Mouse (Mus musculus) heart, adult 2 months (tissue): ENCODE measurements around the gene Tcte1. TPM values are rescaled to one million over a fixed set of nuclear protein-coding genes. Genes with fewer than 3 reads are reported as not detected.
A peak's percentile ranks its signal among the peaks of the same experiment; 100 is the strongest.

Experiments used
- DNase-seq, 2 experiments: peaks; one replicate each; pipeline ENCODE4 v3.0.0; 2021
- H3K27ac ChIP-seq: fragments of 200-600 bp; 2 replicates; pipeline ENCODE4 v1.8.1; 2022
- H3K27me3 ChIP-seq: fragments of 200-500 bp; 2 replicates; pipeline ENCODE4 v1.6.1; 2012; ENCODE audit warnings: mild to moderate bottlenecking, low read length, inconsistent platforms, mixed read lengths; ENCODE audit not compliant: control insufficient read depth, insufficient read depth
- H3K36me3 ChIP-seq: fragments of 200-500 bp; 2 replicates; pipeline ENCODE4 v1.6.1; 2012; ENCODE audit warnings: low read length, inconsistent platforms; ENCODE audit not compliant: control insufficient read depth, insufficient read depth
- H3K4me1 ChIP-seq: fragments of 200-500 bp; 2 replicates; pipeline ENCODE4 v1.6.1; 2011; ENCODE audit warnings: low read length; ENCODE audit not compliant: control insufficient read depth, insufficient read depth
- H3K4me3 ChIP-seq: fragments of 200-600 bp; 2 replicates; pipeline ENCODE4 v1.8.1; 2022
- H3K79me2 ChIP-seq: fragments of 200-500 bp; replicated peaks from 2 replicates; pipeline ENCODE4 v1.6.1; 2012; ENCODE audit warnings: mild to moderate bottlenecking, inconsistent platforms, low read length, moderate library complexity, mixed read lengths; ENCODE audit not compliant: control insufficient read depth, insufficient read depth
- H3K9ac ChIP-seq: fragments of 200-500 bp; 2 replicates; pipeline ENCODE4 v1.6.1; 2012; ENCODE audit warnings: low read depth, mild to moderate bottlenecking, control low read depth, inconsistent platforms, low read length, mixed read lengths
- CTCF ChIP-seq: fragments of 200-600 bp; IDR thresholded peaks from 2 replicates; pipeline ENCODE4 v1.8.1; 2022; ENCODE audit warnings: antibody characterized with exemption, mild to moderate bottlenecking, moderate library complexity
- EP300 ChIP-seq: fragments of 200-500 bp; IDR thresholded peaks from 2 replicates; pipeline ENCODE4 v1.6.1; 2011; ENCODE audit warnings: low read depth, low read length, control low read depth; ENCODE audit not compliant: insufficient read depth
- POLR2A ChIP-seq: fragments of 200-500 bp; IDR thresholded peaks from 2 replicates; pipeline ENCODE4 v1.6.1; 2011; ENCODE audit warnings: mild to moderate bottlenecking, low read depth, low read length, control low read depth; ENCODE audit not compliant: insufficient read depth
- WGBS: fragments of 180-500 bp; shearing (Covaris S2); methylation state at CpG from one replicate; pipeline ENCODE4 v1.1.7; 2018; 5-methylcytosine and 5-hydroxymethylcytosine counted together
- intact Hi-C: fragments of 180-260 bp; cut with DNase I; formaldehyde crosslinking; loops from one replicate; pipeline ENCODE4 v1.15.1; 2025
- polyA plus RNA-seq: library from polyadenylated mRNA; depleted of rRNA; stranded (reverse); fragments of >200 nt; gene quantifications from 2 replicates; pipeline ENCODE4 v1.2.3, GENCODE M21; 2012
- total RNA-seq, 2 experiments: library from RNA; stranded (reverse); gene quantifications; 2 replicates each; pipeline ENCODE4 v1.2.3; 2021

The Tcte1 gene
- total and polyA plus RNA-seq, 3 experiments: 0.90 TPM; not detected in 2

DNA sequence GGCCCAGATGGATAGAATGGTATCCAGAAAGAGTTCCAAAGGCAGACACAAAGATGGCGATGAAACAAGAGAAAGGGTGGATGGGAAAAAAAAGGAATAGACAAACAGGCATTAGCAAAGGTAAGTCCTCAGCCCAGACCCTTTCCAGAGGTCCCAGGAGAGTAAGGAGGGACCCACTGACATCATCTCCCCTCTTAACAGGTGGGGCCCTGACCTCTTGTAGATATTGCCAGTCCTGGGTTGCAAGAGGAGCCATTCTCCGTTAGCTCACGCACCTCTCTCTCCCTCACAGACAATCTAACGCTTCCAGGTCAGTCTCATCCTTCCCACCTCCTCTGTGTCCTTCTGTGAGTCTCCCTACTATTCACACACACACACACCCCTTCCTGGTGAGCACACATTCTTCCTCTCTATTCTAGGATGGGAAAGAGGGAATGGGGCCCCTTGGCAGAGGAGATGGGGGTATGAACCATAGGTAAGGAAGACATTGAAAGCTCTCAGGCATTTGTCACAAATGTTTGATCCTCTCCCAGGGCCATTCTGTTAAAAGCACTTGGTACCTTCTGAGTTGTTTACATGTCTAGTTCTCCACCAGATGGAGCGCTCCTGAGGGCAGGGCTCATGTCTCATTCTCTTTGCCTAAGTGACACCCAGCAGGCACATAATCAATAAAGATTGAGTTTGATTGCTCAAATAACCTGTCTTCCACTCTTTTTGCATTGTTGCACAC lies 24.4 kb downstream of the Tcte1 start:
- peaks cover 28% of the 10 kb centered on the region for H3K27me3 ChIP-seq
- DNase-seq: no peak
- TF ChIP-seq EP300 (no peak), POLR2A (no peak), CTCF (no peak)
- H3K4me1 ChIP-seq: peaks cover 2% of the 10 kb centered on the region; the same call in 1 of the 2 replicates
- no peaks in the 10 kb centered on the region for H3K79me2 ChIP-seq
- WGBS: 82% methylated on average over 5 of the region's 5 CpGs
- H3K9ac ChIP-seq: no peak overlapping the region
- no peaks in the 10 kb centered on the region for H3K36me3 ChIP-seq
- no peak overlapping the region for H3K27ac ChIP-seq
- no peak overlapping the region for H3K4me3 ChIP-seq
- intact Hi-C loops: no loop called here

DNA sequence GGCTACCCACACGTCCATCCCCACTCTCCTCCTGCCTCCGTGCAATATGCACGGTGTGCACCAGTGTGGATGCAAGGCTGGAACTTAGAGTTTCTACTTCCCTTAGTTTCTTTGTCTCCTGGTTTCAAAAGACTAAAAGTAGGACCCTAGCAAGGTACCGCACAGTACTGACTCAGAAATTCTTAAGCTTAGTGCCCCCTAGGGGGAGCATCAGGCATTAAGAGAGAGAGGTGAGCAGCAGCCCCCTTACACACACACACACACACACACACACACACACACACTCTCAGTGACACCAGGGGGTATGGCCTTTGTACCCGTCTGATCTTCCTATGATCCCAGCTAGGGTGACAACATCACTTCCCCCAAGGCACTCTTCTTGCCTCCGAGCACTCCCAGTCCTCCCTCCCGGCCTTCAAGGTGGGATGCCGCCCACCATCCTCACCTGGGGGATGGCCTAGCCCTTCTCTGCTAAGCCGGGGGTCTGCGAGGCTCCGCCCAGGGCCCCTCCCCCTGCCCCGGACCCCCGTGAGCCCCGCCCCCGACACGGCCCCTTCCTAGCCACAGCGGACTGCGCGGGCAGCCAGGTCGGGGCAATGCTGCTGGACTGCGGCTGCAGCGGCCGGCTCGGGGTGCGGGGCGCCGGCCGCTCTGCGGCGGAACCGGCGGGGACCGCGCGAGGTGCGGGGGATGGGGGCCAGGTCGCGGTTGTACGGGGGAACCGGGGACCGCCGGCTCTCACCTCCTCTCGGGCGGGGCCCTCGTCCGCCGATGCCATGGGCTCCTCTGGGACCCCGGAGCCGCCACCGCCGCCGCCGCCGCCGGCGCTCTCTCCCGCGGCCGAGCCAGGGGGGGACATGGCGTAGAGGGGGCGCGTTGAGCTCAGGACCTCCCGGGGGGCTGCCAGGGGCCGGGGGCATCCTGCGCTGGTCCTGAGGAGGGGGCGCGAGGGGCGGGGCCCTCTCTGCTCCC lies 25.6 kb downstream of the Tcte1 start:
- Histone ChIP-seq H3K4me3 (peak overlapping the region; percentile 46), H3K9ac (peak overlapping the region; percentile 31; the same call in 1 of the 2 replicates), H3K79me2 (no peaks in the 10 kb centered on the region), H3K4me1 (peaks cover 2% of the 10 kb centered on the region; the same call in 1 of the 2 replicates), H3K27me3 (peaks cover 27% of the 10 kb centered on the region), H3K27ac (no peak overlapping the region), H3K36me3 (no peaks in the 10 kb centered on the region)
- TF ChIP-seq CTCF: peak; percentile 26
- no peak for TF ChIP-seq POLR2A
- intact Hi-C loops: no loop called here
- DNase-seq: no peak
- 5% methylated on average over 52 of the region's 68 CpGs for WGBS

DNA sequence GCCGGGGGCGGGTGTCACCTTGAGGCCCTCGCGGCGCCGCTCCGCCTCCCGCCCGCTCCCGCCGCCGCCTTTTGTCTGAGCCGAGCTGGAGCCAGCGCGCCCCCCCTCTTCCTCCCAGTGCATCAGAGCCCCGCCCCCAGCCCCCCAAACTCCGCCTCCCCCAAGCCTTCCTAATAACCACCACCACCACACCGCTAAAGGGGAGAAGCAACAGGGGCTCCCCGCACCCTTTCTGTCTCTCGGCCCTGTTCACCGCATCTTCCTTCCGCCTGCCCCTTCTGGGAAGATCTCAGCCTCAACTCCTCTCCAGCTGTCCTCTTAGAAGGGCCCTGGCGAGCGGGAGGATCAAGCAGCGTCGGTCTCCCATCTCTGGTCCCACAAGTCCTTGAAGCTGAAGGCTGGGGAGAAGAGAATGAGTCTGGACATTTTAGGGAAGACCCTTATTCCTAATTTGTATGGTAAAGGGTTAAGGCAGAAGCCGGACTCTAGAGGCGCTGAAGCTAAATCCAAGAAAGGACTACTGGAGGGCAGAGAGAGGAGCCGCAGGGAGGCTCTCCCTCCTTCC lies 26.5 kb downstream of the Tcte1 start, which contains the start of gene Tmem151b:
TSS of gene Tmem151b (minus strand) at position 61 of the 565 bp plus-strand sequence.
- DNase-seq: no peak
- Histone ChIP-seq H3K79me2 (no peaks in the 10 kb centered on the region), H3K27me3 (peaks cover 24% of the 10 kb centered on the region), H3K4me3 (peak within 1 kb of the TSS; percentile 46), H3K27ac (no peak within 1 kb of the TSS), H3K9ac (peak within 1 kb of the TSS; percentile 31; the same call in 1 of the 2 replicates), H3K4me1 (peaks cover 2% of the 10 kb centered on the region; the same call in 1 of the 2 replicates), H3K36me3 (no peaks in the 10 kb centered on the region)
- WGBS: 2% methylated on average over 28 of the region's 29 CpGs
- intact Hi-C loops: no loop called here
- TF ChIP-seq CTCF (no peak), POLR2A (no peak), EP300 (no peak)

DNA sequence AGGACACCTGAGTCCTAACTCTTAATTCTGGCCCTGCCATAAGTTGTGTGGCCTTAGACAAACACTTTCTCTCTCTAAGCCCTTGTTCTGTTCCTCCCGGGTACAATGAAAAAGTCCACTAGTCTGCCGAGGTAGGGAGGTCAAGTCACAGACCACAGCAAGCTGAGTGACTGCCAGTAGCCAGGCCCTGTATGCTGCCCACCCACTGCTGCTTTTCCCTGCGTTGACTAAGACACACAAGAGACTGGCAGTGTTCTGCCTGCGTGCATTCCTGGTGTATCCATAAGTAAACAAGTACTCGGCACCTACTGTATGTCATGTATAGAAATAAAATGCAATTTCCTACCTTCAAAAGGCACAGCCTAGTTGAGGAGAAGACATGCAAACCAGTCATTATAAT lies 27.0 kb downstream of the Tcte1 start:
- Histone ChIP-seq H3K79me2 (no peaks in the 10 kb centered on the region), H3K4me1 (peaks cover 2% of the 10 kb centered on the region; the same call in 1 of the 2 replicates), H3K9ac (no peak overlapping the region), H3K27me3 (peaks cover 19% of the 10 kb centered on the region), H3K27ac (no peak overlapping the region), H3K4me3 (no peak overlapping the region), H3K36me3 (no peaks in the 10 kb centered on the region)
- DNase-seq: no peak
- intact Hi-C loops: no loop called here
- TF ChIP-seq POLR2A (no peak), EP300 (no peak), CTCF (no peak)
- 42% methylated on average over 5 of the region's 5 CpGs for WGBS

DNA sequence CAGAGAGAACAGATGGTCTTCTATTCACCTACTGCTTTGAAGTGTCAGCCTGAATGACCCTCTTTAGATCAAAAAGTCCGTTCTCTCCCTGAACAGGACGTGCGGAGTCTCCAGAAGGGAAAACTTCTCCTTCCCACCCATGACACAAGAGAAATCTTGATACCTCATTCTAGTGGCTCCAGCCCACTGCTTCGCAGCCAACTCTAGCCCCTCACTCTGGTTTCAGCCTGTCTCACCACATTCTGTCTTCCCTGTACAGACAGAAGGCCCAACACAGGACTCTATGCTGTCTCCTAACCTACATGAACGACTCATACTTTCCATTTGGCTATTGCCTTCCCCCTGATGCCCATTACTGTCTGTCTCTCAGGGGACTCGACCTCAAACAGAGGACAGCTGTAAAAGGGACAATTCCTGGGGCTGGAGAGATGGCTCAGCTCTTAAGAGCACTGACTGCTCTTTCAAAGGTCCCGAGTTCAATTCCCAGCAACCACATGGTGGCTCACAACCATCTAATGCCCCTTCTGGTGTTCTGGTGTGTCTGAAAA lies 28.1 kb downstream of the Tcte1 start:
- no peak overlapping the region for H3K4me3 ChIP-seq
- 51% methylated on average over 7 of the region's 7 CpGs for WGBS
- no peaks in the 10 kb centered on the region for H3K79me2 ChIP-seq
- intact Hi-C loops: no loop called here
- no peak for DNase-seq
- TF ChIP-seq EP300 (no peak), CTCF (no peak), POLR2A (no peak)
- H3K9ac ChIP-seq: no peak overlapping the region
- H3K27me3 ChIP-seq: peaks cover 13% of the 10 kb centered on the region
- H3K4me1 ChIP-seq: peaks cover 2% of the 10 kb centered on the region; the same call in 1 of the 2 replicates
- no peak overlapping the region for H3K27ac ChIP-seq
- H3K36me3 ChIP-seq: no peaks in the 10 kb centered on the region
